ENCODE assay signal across 27 mouse cellular contexts in genomic region chr5:145185244-145185643, GRCm38 (mm10).
"Had no signal": no experiment of that assay in that cellular context is flagged by ENCODE, and none has a peak within 500 bp of the region (broad histone marks: within the 10 kb centered on the region; RNA-seq: fewer than 3 reads in every experiment).

No protein-coding gene starts in this region.

- H3K27me3 ChIP-seq: heart, embryonic 12.5 days; hindbrain, embryonic 13.5 days; hindbrain, embryonic 15.5 days; kidney, embryonic 15.5 days; limb, embryonic 12.5 days; liver, embryonic 13.5 days; liver, embryonic 15.5 days had no signal

- H3K4me2 ChIP-seq: heart, embryonic 12.5 days; hindbrain, embryonic 13.5 days; hindbrain, embryonic 15.5 days; kidney, embryonic 15.5 days; limb, embryonic 12.5 days; liver, embryonic 11.5 days; liver, embryonic 13.5 days; liver, embryonic 15.5 days had no signal

- DNase-seq: gastrocnemius, postnatal 14 days; gastrocnemius, postnatal 36 days; heart, adult 2 months; heart, postnatal 10 days; heart, postnatal 4 days; kidney, adult 11 months; kidney, adult 2 months; kidney, adult 9 months; kidney, postnatal 14 days; kidney, postnatal 36 days; layer of hippocampus, adult 9-11 months; layer of hippocampus, postnatal 36 days; liver; liver, embryonic 13.5 days had no signal

- ATAC-seq: hindbrain, postnatal 0 days; intestine, embryonic 16.5 days had no signal

- H3K9me3 ChIP-seq: heart, embryonic 10.5 days; heart, embryonic 12.5 days; hindbrain, embryonic 10.5 days; hindbrain, embryonic 13.5 days; hindbrain, embryonic 15.5 days; kidney, embryonic 15.5 days; limb, embryonic 10.5 days; limb, embryonic 12.5 days; liver, embryonic 13.5 days; liver, embryonic 15.5 days had no signal

- H3K27ac ChIP-seq: heart, adult 2 months; heart, embryonic 10.5 days; hindbrain, embryonic 10.5 days; hindbrain, embryonic 13.5 days; hindbrain, embryonic 15.5 days; hindbrain, postnatal 0 days; kidney, embryonic 15.5 days; kidney, postnatal 0 days; limb, embryonic 10.5 days; limb, embryonic 12.5 days; liver, embryonic 13.5 days; liver, embryonic 15.5 days had no signal

- H3K4me3 ChIP-seq: heart, adult 2 months; heart, embryonic 10.5 days; heart, embryonic 12.5 days; hindbrain, embryonic 10.5 days; hindbrain, embryonic 13.5 days; hindbrain, embryonic 15.5 days; kidney, embryonic 15.5 days; limb, embryonic 10.5 days; limb, embryonic 12.5 days; liver, embryonic 13.5 days; liver, embryonic 15.5 days had no signal

- H3K9ac ChIP-seq: heart, embryonic 12.5 days; hindbrain, embryonic 13.5 days; hindbrain, embryonic 15.5 days; kidney, embryonic 15.5 days; limb, embryonic 12.5 days; liver, embryonic 13.5 days; liver, embryonic 15.5 days had no signal
